ENCODE assay signal across 10 mouse cellular contexts in the genomic region with DNA sequence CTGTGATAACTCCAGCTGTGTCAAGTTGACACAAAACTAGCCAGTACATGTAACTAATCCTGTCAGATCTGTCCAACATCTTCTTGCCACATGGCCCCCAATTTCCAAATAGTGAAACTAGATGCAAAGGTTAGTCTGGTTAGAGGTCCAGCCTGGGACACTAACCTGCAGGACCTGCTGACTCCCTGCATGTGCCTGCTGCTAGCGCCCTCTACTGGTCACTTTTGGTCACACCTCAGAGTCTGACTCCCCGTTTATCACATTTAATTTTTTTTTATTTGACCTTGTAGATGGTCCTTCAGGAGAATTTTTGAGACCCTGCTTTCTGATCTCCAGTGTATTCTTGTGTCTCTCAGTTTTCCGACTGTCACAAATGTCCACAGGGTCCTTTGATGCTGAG. TPM values are rescaled to one million over a fixed set of nuclear protein-coding genes. Genes with fewer than 3 reads are reported as not detected.
DNase-seq lines count a peak whose midpoint lies in the region; ATAC-seq and TF ChIP-seq lines count a peak whose summit lies in the region.
"Had no signal": no experiment of that assay in that cellular context is flagged by ENCODE, and none has a peak within 500 bp of the region (broad histone marks: within the 10 kb centered on the region; RNA-seq: fewer than 3 reads in every experiment).

No protein-coding gene starts in this region.

- DNase-seq in layer of hippocampus, adult 2 months (ENCODE audit: low spot score in 2 of 2), result peak in 1 of 2 experiments; percentile 49
- DNase-seq in layer of hippocampus, adult 9-11 months, result no peak
- peak; percentile 52 for DNase-seq in ES-E14 (ENCODE audit: low read depth, low spot score)
- DNase-seq in adrenal gland, postnatal 36 days, result peak; percentile 61 to 77
- peak; percentile 36 to 48 for DNase-seq in layer of hippocampus, postnatal 10 days (ENCODE audit: low spot score in 2 of 2)
- peak; percentile 69 for DNase-seq in retina, embryonic 14.5 days (ENCODE audit: low spot score)

- H3K9me3 ChIP-seq in ES-E14 (ENCODE audit: control insufficient read depth, insufficient read depth, low read depth, low read length), result no peaks in the 10 kb centered on the region
- H3K9me3 ChIP-seq in forebrain, embryonic 13.5 days (replicated peaks), result no peaks in the 10 kb centered on the region
- H3K9me3 ChIP-seq: neural tube, embryonic 13.5 days had no signal

- peak; percentile 90 for TF ChIP-seq CTCF in layer of hippocampus, adult 2 months (conservative IDR thresholded peaks at IDR 0.05)
- TF ChIP-seq CTCF in embryonic fibroblast, embryonic 13.5 days (IDR thresholded peaks at IDR 0.05; ENCODE audit: borderline replicate concordance, insufficient read depth, low read length), result peak; percentile 83

- H3K4me3 ChIP-seq in layer of hippocampus, adult 2 months, result no peak overlapping the region
- no peak overlapping the region for H3K4me3 ChIP-seq in ES-E14 (ENCODE audit: insufficient read depth in 1 of 2, low read depth in 1 of 2, low read length in 2 of 2, poor library complexity in 1 of 2, severe bottlenecking in 1 of 2)
- no peak overlapping the region for H3K4me3 ChIP-seq in embryonic fibroblast, embryonic 13.5 days (ENCODE audit: insufficient read depth, low read length)
- H3K4me3 ChIP-seq in forebrain, embryonic 13.5 days, result no peak overlapping the region
- H3K4me3 ChIP-seq: neural tube, embryonic 13.5 days had no signal

- H3K36me3 ChIP-seq in ES-E14 (ENCODE audit: control insufficient read depth, insufficient read depth, low read length, poor library complexity, severe bottlenecking), result no peaks in the 10 kb centered on the region
- no peaks in the 10 kb centered on the region for H3K36me3 ChIP-seq in forebrain, embryonic 13.5 days (ENCODE audit: poor library complexity, severe bottlenecking)
- H3K36me3 ChIP-seq: neural tube, embryonic 13.5 days had no signal

- no peak for TF ChIP-seq POLR2A in embryonic fibroblast, embryonic 13.5 days (IDR thresholded peaks at IDR 0.05; ENCODE audit: low read depth, low read length)

- no peak overlapping the region for H3K27ac ChIP-seq in layer of hippocampus, adult 2 months
- no peak overlapping the region for H3K27ac ChIP-seq in ES-E14 (ENCODE audit: insufficient read depth, low read depth, low read length, poor library complexity, severe bottlenecking)
- H3K27ac ChIP-seq in embryonic fibroblast, embryonic 13.5 days (ENCODE audit: insufficient read depth, low read length), result no peak overlapping the region
- H3K27ac ChIP-seq in forebrain, embryonic 13.5 days, result no peak overlapping the region
- H3K27ac ChIP-seq: neural tube, embryonic 13.5 days had no signal

- in situ Hi-C loops in ES-E14 (cut with MboI; ENCODE audit: low sequenced_read_pairs in 2 of 2, unreplicated experiment in 2 of 2), result no loop called here

- H3K27me3 ChIP-seq in forebrain, embryonic 13.5 days, result peaks cover 3% of the 10 kb centered on the region
- H3K27me3 ChIP-seq: neural tube, embryonic 13.5 days had no signal

- no peak for ATAC-seq in forebrain, embryonic 13.5 days

- peaks cover 0 to 8% of the 10 kb centered on the region in 2 experiments; a peak in 2 of 4 replicates for H3K4me1 ChIP-seq in ES-E14 (ENCODE audit: control insufficient read depth in 2 of 2, insufficient read depth in 2 of 2, low read length in 2 of 2, poor library complexity in 1 of 2)
- no peaks in the 10 kb centered on the region for H3K4me1 ChIP-seq in embryonic fibroblast, embryonic 13.5 days (ENCODE audit: control insufficient read depth, insufficient read depth, low read length)
- H3K4me1 ChIP-seq in forebrain, embryonic 13.5 days, result no peaks in the 10 kb centered on the region
- H3K4me1 ChIP-seq: neural tube, embryonic 13.5 days had no signal

- H3K4me2 ChIP-seq in forebrain, embryonic 13.5 days, result no peak overlapping the region
- H3K4me2 ChIP-seq: neural tube, embryonic 13.5 days had no signal

- H3K9ac ChIP-seq in ES-E14 (ENCODE audit: insufficient read depth, low read depth, low read length, poor library complexity, severe bottlenecking), result no peak overlapping the region
- H3K9ac ChIP-seq in forebrain, embryonic 13.5 days, result no peak overlapping the region
- H3K9ac ChIP-seq: neural tube, embryonic 13.5 days had no signal

- 14% methylated on average over 3 of the region's 3 CpGs for WGBS in forebrain, embryonic 13.5 days

TF ChIP-seq in ES-E14, 5 proteins besides CTCF, POLR2A, EP300 and RAD21:
- TF ChIP-seq ZNF384 (IDR thresholded peaks at IDR 0.05; ENCODE audit: low read depth, low read length) (peak; percentile 84), ZC3H11A (IDR thresholded peaks at IDR 0.05; ENCODE audit: borderline replicate concordance, low read depth, low read length) (peak; percentile 24; the same call in 1 of the 2 replicates), CHD2 (IDR thresholded peaks at IDR 0.05; ENCODE audit: low read depth, low read length) (no peak)

RNA-seq across cellular contexts. Expression of gene Mllt1, which starts 15.7 kb away (rescaled TPM):
- total RNA-seq in layer of hippocampus, adult 2 months (2021), result 10 to 100 TPM; 81.0 to 87.5 TPM
- 24.6 and 25.9 TPM in 2 replicates for total RNA-seq in ES-E14 (2012; rRNA removed)
- total RNA-seq in adrenal gland, postnatal 36 days (2021), result 10 to 100 TPM; 32.6 to 35.6 TPM
- 32.8 and 33.6 TPM in 2 replicates for polyA plus RNA-seq in embryonic fibroblast, embryonic 13.5 days (2011; ENCODE audit: insufficient read length, low read depth, missing spikeins)
- total RNA-seq in layer of hippocampus, postnatal 10 days (2021), result 10 to 100 TPM; 68.7 to 72.0 TPM
- 69.5 and 70.1 TPM in 2 replicates for polyA plus RNA-seq in forebrain, embryonic 13.5 days (2015; fragmentation: Nextera tagmentation; extraction: Ambion mirVana)

RNA-seq across cellular contexts. Expression of gene Acer1, which starts 31.0 kb away (rescaled TPM):
- not detected for total RNA-seq in layer of hippocampus, adult 2 months (2021)
- total RNA-seq in ES-E14 (2012; rRNA removed), result 0.54 and 0.74 TPM in 2 replicates
- total RNA-seq in adrenal gland, postnatal 36 days (2021), result under 1 TPM in 1 of 2 experiments, not detected in 1; 0.23 TPM
- not detected in 2 replicates for polyA plus RNA-seq in embryonic fibroblast, embryonic 13.5 days (2011; ENCODE audit: insufficient read length, low read depth, missing spikeins)
- total RNA-seq in layer of hippocampus, postnatal 10 days (2021), result not detected
- not detected in 2 replicates for polyA plus RNA-seq in forebrain, embryonic 13.5 days (2015; fragmentation: Nextera tagmentation; extraction: Ambion mirVana)
- total RNA-seq: hematopoietic stem cell, adult 5-6 weeks had no signal
- polyA plus RNA-seq: neural tube, embryonic 13.5 days had no signal

RNA-seq across cellular contexts. Expression of gene Clpp, which starts 39.2 kb away (rescaled TPM):
- 10 to 100 TPM; 70.3 to 71.1 TPM for total RNA-seq in layer of hippocampus, adult 2 months (2021)
- total RNA-seq in ES-E14 (2012; rRNA removed), result 185 and 187 TPM in 2 replicates
- 100 to 1,000 TPM; 110 to 114 TPM for total RNA-seq in adrenal gland, postnatal 36 days (2021)
- polyA plus RNA-seq in embryonic fibroblast, embryonic 13.5 days (2011; ENCODE audit: insufficient read length, low read depth, missing spikeins), result 46.5 and 49.5 TPM in 2 replicates
- total RNA-seq in layer of hippocampus, postnatal 10 days (2021), result 10 to 100 TPM; 55.7 to 56.0 TPM
- 171 and 183 TPM in 2 replicates for polyA plus RNA-seq in forebrain, embryonic 13.5 days (2015; fragmentation: Nextera tagmentation; extraction: Ambion mirVana)

RNA-seq across cellular contexts. Expression of gene Alkbh7, which starts 46.2 kb away (rescaled TPM):
- 10 to 100 TPM; 23.9 to 24.0 TPM for total RNA-seq in layer of hippocampus, adult 2 months (2021)
- 37.1 and 39.5 TPM in 2 replicates for total RNA-seq in ES-E14 (2012; rRNA removed)
- total RNA-seq in adrenal gland, postnatal 36 days (2021), result 10 to 100 TPM; 50.3 to 83.8 TPM
- polyA plus RNA-seq in embryonic fibroblast, embryonic 13.5 days (2011; ENCODE audit: insufficient read length, low read depth, missing spikeins), result 8.2 and 8.6 TPM in 2 replicates
- total RNA-seq in layer of hippocampus, postnatal 10 days (2021), result 10 to 100 TPM; 27.8 to 34.0 TPM
- polyA plus RNA-seq in forebrain, embryonic 13.5 days (2015; fragmentation: Nextera tagmentation; extraction: Ambion mirVana), result 41.0 and 41.2 TPM in 2 replicates

RNA-seq across cellular contexts. Expression of gene Pspn, which starts 48.9 kb away (rescaled TPM):
- total RNA-seq in layer of hippocampus, adult 2 months (2021), result not detected
- not detected in 2 replicates for total RNA-seq in ES-E14 (2012; rRNA removed)
- total RNA-seq in adrenal gland, postnatal 36 days (2021), result 1 to 10 TPM in 1 of 2 experiments, under 1 TPM in 1; 0.76 to 2.7 TPM
- polyA plus RNA-seq in embryonic fibroblast, embryonic 13.5 days (2011; ENCODE audit: insufficient read length, low read depth, missing spikeins), result not detected in 2 replicates
- not detected for total RNA-seq in layer of hippocampus, postnatal 10 days (2021)
- polyA plus RNA-seq in forebrain, embryonic 13.5 days (2015; fragmentation: Nextera tagmentation; extraction: Ambion mirVana), result 0.43 TPM in 1 of 2 replicates, not detected in the other
- total RNA-seq: hematopoietic stem cell, adult 5-6 weeks had no signal
